Mouse (Mus musculus): ENCODE measurements around the gene Hcst. TPM values are rescaled to one million over a fixed set of nuclear protein-coding genes. Genes with fewer than 3 reads are reported as not detected.
A peak's percentile ranks its signal among the peaks of the same experiment; 100 is the strongest.

Hcst gene
- polyA plus RNA-seq, 1 experiment from 2014 or later, result 4.0 TPM

GRCm38 (mm10) chr7:30423071-30423641, 3.5 kb upstream of the Hcst start:
- peak overlapping the region; percentile 37 for H3K27ac ChIP-seq (ENCODE audit: low read depth, low read length)

GRCm38 (mm10) chr7:30422560-30422959, 2.9 kb upstream of the Hcst start:
- H3K9me3 ChIP-seq (ENCODE audit: control insufficient read depth), result no peaks in the 10 kb centered on the region
- H3K36me3 ChIP-seq (ENCODE audit: control insufficient read depth, insufficient read depth), result peaks cover 24% of the 10 kb centered on the region; the same call in 1 of the 2 replicates
- 0 out of 2 replicates have a peak, but pooled peaks have one; percentile 1 for ATAC-seq
- peak overlapping the region; percentile 38 for H3K4me3 ChIP-seq (ENCODE audit: low read depth, low read length)
- peak overlapping the region; percentile 94 for H3K4me2 ChIP-seq (replicated peaks; ENCODE audit: low read depth)
- 7% methylated on average over 9 of the region's 9 CpGs for WGBS
- peak overlapping the region; percentile 37 for H3K27ac ChIP-seq (ENCODE audit: low read depth, low read length)
- peak overlapping the region; percentile 35 for H3K9ac ChIP-seq (ENCODE audit: low read depth, low read length)
- no peaks in the 10 kb centered on the region for H3K27me3 ChIP-seq (replicated peaks; ENCODE audit: control insufficient read depth, insufficient read depth, low read length)
- H3K4me1 ChIP-seq (replicated peaks; ENCODE audit: control insufficient read depth, insufficient read depth, low read length), result peaks cover 5% of the 10 kb centered on the region; the same call in 1 of the 2 replicates
- TF ChIP-seq CTCF (IDR thresholded peaks at IDR 0.05; ENCODE audit: low read depth), result no peak

More at GRCm38 (mm10) chr7:30423071-30423641, 3.5 kb upstream of the Hcst start:
- H3K4me2 ChIP-seq (replicated peaks; ENCODE audit: low read depth), result peak overlapping the region; percentile 94
- H3K9ac ChIP-seq (ENCODE audit: low read depth, low read length), result peak overlapping the region; percentile 35
- no peak for TF ChIP-seq CTCF (IDR thresholded peaks at IDR 0.05; ENCODE audit: low read depth)
- H3K9me3 ChIP-seq (ENCODE audit: control insufficient read depth), result no peaks in the 10 kb centered on the region
- peak overlapping the region; percentile 38 for H3K4me3 ChIP-seq (ENCODE audit: low read depth, low read length)
- H3K27me3 ChIP-seq (replicated peaks; ENCODE audit: control insufficient read depth, insufficient read depth, low read length), result no peaks in the 10 kb centered on the region
- 29% methylated on average over 23 of the region's 23 CpGs for WGBS
- no peak for ATAC-seq
- peaks cover 24% of the 10 kb centered on the region; the same call in 1 of the 2 replicates for H3K36me3 ChIP-seq (ENCODE audit: control insufficient read depth, insufficient read depth)
- peaks cover 5% of the 10 kb centered on the region; the same call in 1 of the 2 replicates for H3K4me1 ChIP-seq (replicated peaks; ENCODE audit: control insufficient read depth, insufficient read depth, low read length)

GRCm38 (mm10) chr7:30421890-30422435, 2.3 kb upstream of the Hcst start:
- peak; percentile 81 for ATAC-seq
- peaks cover 5% of the 10 kb centered on the region; the same call in 1 of the 2 replicates for H3K4me1 ChIP-seq (replicated peaks; ENCODE audit: control insufficient read depth, insufficient read depth, low read length)
- H3K27me3 ChIP-seq (replicated peaks; ENCODE audit: control insufficient read depth, insufficient read depth, low read length), result no peaks in the 10 kb centered on the region
- H3K4me3 ChIP-seq (ENCODE audit: low read depth, low read length), result peak overlapping the region; percentile 38
- WGBS, result under 1% methylated on average over 45 of the region's 45 CpGs
- H3K27ac ChIP-seq (ENCODE audit: low read depth, low read length), result peak overlapping the region; percentile 37
- peak overlapping the region; percentile 35 for H3K9ac ChIP-seq (ENCODE audit: low read depth, low read length)
- H3K4me2 ChIP-seq (replicated peaks; ENCODE audit: low read depth), result peak overlapping the region; percentile 94
- TF ChIP-seq CTCF (IDR thresholded peaks at IDR 0.05; ENCODE audit: low read depth), result no peak
- H3K36me3 ChIP-seq (ENCODE audit: control insufficient read depth, insufficient read depth), result peaks cover 18% of the 10 kb centered on the region; the same call in 1 of the 2 replicates
- H3K9me3 ChIP-seq (ENCODE audit: control insufficient read depth), result no peaks in the 10 kb centered on the region

- ATAC-seq, result peak; percentile 26
- H3K27me3 ChIP-seq (replicated peaks; ENCODE audit: control insufficient read depth, insufficient read depth, low read length), result no peaks in the 10 kb centered on the region
- peak within 1 kb of the TSS; percentile 37 for H3K27ac ChIP-seq (ENCODE audit: low read depth, low read length)
- H3K4me1 ChIP-seq (replicated peaks; ENCODE audit: control insufficient read depth, insufficient read depth, low read length), result peaks cover 5% of the 10 kb centered on the region; the same call in 1 of the 2 replicates
- 6% methylated on average over 31 of the region's 31 CpGs for WGBS
- peaks cover 14% of the 10 kb centered on the region; the same call in 1 of the 2 replicates for H3K36me3 ChIP-seq (ENCODE audit: control insufficient read depth, insufficient read depth)
- peak within 1 kb of the TSS; percentile 94 for H3K4me2 ChIP-seq (replicated peaks; ENCODE audit: low read depth)
- no peak for TF ChIP-seq CTCF (IDR thresholded peaks at IDR 0.05; ENCODE audit: low read depth)
- peak within 1 kb of the TSS; percentile 38 for H3K4me3 ChIP-seq (ENCODE audit: low read depth, low read length)
- H3K9ac ChIP-seq (ENCODE audit: low read depth, low read length), result peak within 1 kb of the TSS; percentile 35
- no peaks in the 10 kb centered on the region for H3K9me3 ChIP-seq (ENCODE audit: control insufficient read depth)
Observed at GRCm38 (mm10) chr7:30421175-30421889, 1.7 kb upstream of the Hcst start, which contains the start of gene Nfkbid. TSS of gene Nfkbid (plus strand) at chr7:30421732.

GRCm38 (mm10) chr7:30420673-30421072, 1.0 kb upstream of the Hcst start:
- Histone ChIP-seq H3K4me2 (replicated peaks; ENCODE audit: low read depth) (no peak overlapping the region), H3K4me1 (replicated peaks; ENCODE audit: control insufficient read depth, insufficient read depth, low read length) (peaks cover 5% of the 10 kb centered on the region; the same call in 1 of the 2 replicates), H3K4me3 (ENCODE audit: low read depth, low read length) (no peak overlapping the region), H3K27me3 (replicated peaks; ENCODE audit: control insufficient read depth, insufficient read depth, low read length) (no peaks in the 10 kb centered on the region), H3K9ac (ENCODE audit: low read depth, low read length) (no peak overlapping the region), H3K9me3 (ENCODE audit: control insufficient read depth) (no peaks in the 10 kb centered on the region), H3K36me3 (ENCODE audit: control insufficient read depth, insufficient read depth) (peaks cover 10% of the 10 kb centered on the region; the same call in 1 of the 2 replicates), H3K27ac (ENCODE audit: low read depth, low read length) (no peak overlapping the region)
- TF ChIP-seq CTCF (IDR thresholded peaks at IDR 0.05; ENCODE audit: low read depth), result no peak
- ATAC-seq, result no peak
- 73% methylated on average over 3 of the region's 3 CpGs for WGBS

- H3K9me3 ChIP-seq (ENCODE audit: control insufficient read depth), result no peaks in the 10 kb centered on the region
- no peak for ATAC-seq
- H3K4me1 ChIP-seq (replicated peaks; ENCODE audit: control insufficient read depth, insufficient read depth, low read length), result peaks cover 3% of the 10 kb centered on the region; the same call in 1 of the 2 replicates
- no peak overlapping the region for H3K4me2 ChIP-seq (replicated peaks; ENCODE audit: low read depth)
- TF ChIP-seq CTCF (IDR thresholded peaks at IDR 0.05; ENCODE audit: low read depth), result no peak
- no peaks in the 10 kb centered on the region for H3K36me3 ChIP-seq (ENCODE audit: control insufficient read depth, insufficient read depth)
- no peak overlapping the region for H3K4me3 ChIP-seq (ENCODE audit: low read depth, low read length)
- no peaks in the 10 kb centered on the region for H3K27me3 ChIP-seq (replicated peaks; ENCODE audit: control insufficient read depth, insufficient read depth, low read length)
- no peak overlapping the region for H3K27ac ChIP-seq (ENCODE audit: low read depth, low read length)
- WGBS, result 66% methylated on average over 9 of the region's 9 CpGs
- no peak overlapping the region for H3K9ac ChIP-seq (ENCODE audit: low read depth, low read length)
Observed at GRCm38 (mm10) chr7:30417856-30418255, 1.8 kb downstream of the Hcst start.
